Mouse (Mus musculus): ENCODE data around the gene Pigp.

The Pigp gene

GRCm38 (mm10) chr16:94326008-94326407, 45.6 kb downstream of the Pigp start:
- no peak for DNase-seq (ENCODE audit: extremely low read depth, insufficient read length, low spot score)

- DNase-seq (ENCODE audit: extremely low read depth, insufficient read length, low spot score) = no peak
Observed at GRCm38 (mm10) chr16:94323681-94324080, 48.0 kb downstream of the Pigp start.

DNA sequence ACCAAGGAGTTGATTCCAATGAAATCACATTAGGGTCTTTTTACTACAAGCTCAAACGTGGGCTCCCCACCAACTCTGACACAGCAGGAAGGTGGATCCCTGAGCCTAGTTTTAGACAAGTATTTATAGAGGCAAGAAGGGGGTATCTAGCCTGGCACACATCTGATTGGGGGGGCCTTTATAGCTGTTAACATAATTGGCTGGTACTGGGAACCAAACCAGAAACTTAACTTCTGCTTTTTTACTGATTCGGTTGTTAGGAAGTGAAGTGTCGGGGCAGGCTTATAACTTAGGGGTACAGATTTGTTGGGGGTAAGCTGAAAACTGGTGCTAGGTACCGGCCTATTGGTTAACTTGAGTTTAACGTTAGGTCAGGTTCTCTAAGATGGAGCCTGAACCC, 51.4 kb downstream of the Pigp start:
- no peak for DNase-seq (ENCODE audit: extremely low read depth, insufficient read length, low spot score)

GRCm38 (mm10) chr16:94317752-94318151, 53.9 kb downstream of the Pigp start:
- no peak for DNase-seq (ENCODE audit: extremely low read depth, insufficient read length, low spot score)

- no peak for DNase-seq (ENCODE audit: extremely low read depth, insufficient read length, low spot score)
Observed at GRCm38 (mm10) chr16:94315215-94315614, 56.4 kb downstream of the Pigp start.

- DNase-seq (ENCODE audit: extremely low read depth, insufficient read length, low spot score) = no peak
Observed at GRCm38 (mm10) chr16:94314626-94315025, 57.0 kb downstream of the Pigp start.

DNA sequence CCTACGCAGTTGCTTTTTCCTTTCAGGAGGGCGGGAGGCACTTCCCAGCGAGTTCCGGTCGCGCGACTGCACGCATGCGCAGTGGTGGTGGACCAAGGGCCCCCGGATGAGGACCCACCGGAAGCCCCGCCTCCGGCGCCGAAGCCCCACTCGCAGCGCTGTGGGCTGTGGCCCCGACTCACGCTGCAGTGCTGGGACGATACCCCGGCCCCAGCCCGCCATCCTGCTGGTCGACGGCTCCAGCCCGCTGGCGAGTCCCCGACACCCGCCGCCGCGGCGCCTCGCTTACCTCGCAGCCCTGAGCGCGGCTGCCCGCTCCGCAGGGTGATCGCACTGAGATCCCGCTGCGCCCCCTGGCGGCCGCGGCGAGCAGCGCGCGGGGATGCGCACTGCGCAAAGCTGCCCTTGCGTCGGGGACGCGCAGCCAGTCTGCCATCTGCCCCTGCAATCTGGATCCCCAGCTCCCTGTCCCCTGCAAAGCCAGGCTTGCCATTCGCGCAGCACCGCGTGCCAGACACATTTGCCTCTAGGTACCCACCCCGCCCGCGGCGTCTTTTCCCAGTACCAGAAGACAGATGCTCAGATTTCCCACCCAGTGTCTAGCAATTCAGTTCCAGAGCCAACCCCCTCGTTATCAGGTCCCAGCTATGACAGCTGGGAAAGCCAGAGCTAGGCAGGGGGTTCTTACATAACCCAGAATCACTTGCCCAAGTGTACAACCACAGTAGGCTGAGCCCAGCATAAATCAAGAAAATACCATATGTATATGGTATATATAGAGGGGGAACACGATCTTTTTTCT, 58.2 kb downstream of the Pigp start, which contains the start of gene Hlcs:
TSS of gene Hlcs (minus strand) at position 343 of the 802 bp plus-strand sequence.
- peak; percentile 93 for DNase-seq (ENCODE audit: extremely low read depth, insufficient read length, low spot score)

DNA sequence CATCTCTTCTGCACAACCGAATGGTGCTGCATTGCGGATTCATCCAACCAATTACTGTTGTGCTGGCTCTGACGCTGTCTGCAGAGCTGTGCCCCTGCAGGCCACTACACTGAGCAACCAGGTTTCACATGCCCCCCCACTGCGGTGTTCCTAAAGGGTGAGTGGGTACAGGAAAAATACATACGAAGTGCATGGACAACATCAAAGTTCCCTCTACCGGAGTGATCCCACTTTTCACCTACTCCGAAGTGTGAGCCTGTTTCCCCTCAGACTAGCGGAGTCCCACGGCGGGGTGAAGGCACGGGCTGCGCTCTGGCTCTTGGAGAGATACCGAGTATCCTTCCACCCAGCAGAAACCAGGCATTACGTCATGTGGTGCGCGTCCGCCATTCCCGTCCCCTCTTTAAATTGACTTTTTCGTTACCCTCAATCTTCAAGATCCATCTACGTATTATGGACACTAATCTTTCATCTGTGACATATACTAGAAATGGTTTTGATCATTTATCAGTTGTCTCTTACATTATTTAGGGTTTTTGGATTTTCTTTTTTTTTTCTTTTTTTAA, 58.9 kb downstream of the Pigp start:
- DNase-seq (ENCODE audit: extremely low read depth, insufficient read length, low spot score) = peak; percentile 85

DNA sequence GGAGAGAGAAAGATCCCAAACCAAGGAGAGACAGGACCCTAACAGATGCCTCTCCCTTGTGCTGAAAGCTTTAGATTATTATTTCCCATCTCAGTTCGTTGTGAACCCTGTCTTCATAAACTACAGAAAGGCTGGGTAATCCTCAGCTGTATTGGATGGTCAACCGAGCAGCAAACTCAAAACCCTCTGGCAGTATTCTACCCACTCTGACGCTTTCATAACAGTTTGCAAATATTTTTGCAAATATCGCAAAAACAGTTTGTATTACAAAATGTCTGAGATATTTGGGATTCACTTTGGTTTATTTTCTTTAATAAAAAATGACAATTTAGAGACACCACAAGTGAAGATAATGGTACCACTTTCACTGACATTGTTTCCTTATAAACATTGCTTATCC, 59.7 kb downstream of the Pigp start:
- DNase-seq (ENCODE audit: extremely low read depth, insufficient read length, low spot score) = no peak

DNA sequence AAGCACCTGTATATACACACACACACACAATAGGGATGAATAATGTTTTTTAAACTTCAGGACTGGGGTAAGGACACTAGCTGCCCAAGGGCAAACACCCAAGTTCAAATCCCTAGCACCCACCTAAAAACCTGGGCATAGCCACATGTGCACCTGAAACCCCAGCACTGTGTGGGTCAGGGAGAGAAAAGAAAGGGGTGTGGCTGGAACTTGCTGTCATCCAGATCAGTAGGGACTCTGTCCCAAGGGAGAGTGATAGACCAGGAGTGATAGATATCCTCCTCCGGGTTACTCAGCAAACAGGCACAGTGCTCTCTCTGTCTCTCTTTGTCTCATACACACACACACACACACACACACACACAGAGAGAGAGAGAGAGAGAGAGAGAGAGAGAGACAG, 60.2 kb downstream of the Pigp start:
- no peak for DNase-seq (ENCODE audit: extremely low read depth, insufficient read length, low spot score)

- no peak for DNase-seq (ENCODE audit: extremely low read depth, insufficient read length, low spot score)
Observed at GRCm38 (mm10) chr16:94309025-94309424, 62.6 kb downstream of the Pigp start.

Data from 3134 (cell line).